Mouse (Mus musculus): ENCODE data around the gene Camk1. TPM values are rescaled to one million over a fixed set of nuclear protein-coding genes. Genes with fewer than 3 reads are reported as not detected.

Camk1 gene
- polyA plus RNA-seq, 1 experiment from 2014 or later: 110 TPM

- Histone ChIP-seq H3K27ac (ENCODE audit: poor library complexity, severe bottlenecking) (peak within 1 kb of the TSS; percentile 94), H3K4me2 (peak within 1 kb of the TSS; percentile 88), H3K4me1 (replicated peaks) (peaks cover 21% of the 10 kb centered on the region), H3K36me3 (peaks cover 57% of the 10 kb centered on the region), H3K27me3 (replicated peaks) (no peaks in the 10 kb centered on the region), H3K9me3 (replicated peaks) (no peaks in the 10 kb centered on the region), H3K4me3 (peak within 1 kb of the TSS; percentile 91), H3K9ac (peak within 1 kb of the TSS; percentile 93)
- peak; percentile 94 for ATAC-seq (ENCODE audit: insufficient number of reproducible peaks, low FRiP score)
- under 1% methylated on average over 61 of the region's 61 CpGs for WGBS
These were observed 34.0 kb upstream of the Camk1 start, which contains the start of the genes Tada3 and Arpc4 for GRCm38 (mm10) chr6:113377496-113378385. Tada3 (minus strand) TSS chr6:113377883. Arpc4 (plus strand) TSS chr6:113378115.

GRCm38 (mm10) chr6:113377172-113377495 is 33.4 kb upstream of the Camk1 start:
- H3K9me3 ChIP-seq (replicated peaks): no peaks in the 10 kb centered on the region
- H3K4me3 ChIP-seq: peak overlapping the region; percentile 91
- H3K4me2 ChIP-seq: peak overlapping the region; percentile 88
- peak overlapping the region; percentile 94 for H3K27ac ChIP-seq (ENCODE audit: poor library complexity, severe bottlenecking)
- H3K4me1 ChIP-seq (replicated peaks): peaks cover 21% of the 10 kb centered on the region
- H3K36me3 ChIP-seq: peaks cover 59% of the 10 kb centered on the region
- peak overlapping the region; percentile 93 for H3K9ac ChIP-seq
- WGBS: 7% methylated on average over 7 of the region's 7 CpGs
- ATAC-seq (ENCODE audit: insufficient number of reproducible peaks, low FRiP score): no peak
- H3K27me3 ChIP-seq (replicated peaks): no peaks in the 10 kb centered on the region

- Histone ChIP-seq H3K27ac (ENCODE audit: poor library complexity, severe bottlenecking) (no peak overlapping the region), H3K9me3 (replicated peaks) (no peaks in the 10 kb centered on the region), H3K4me1 (replicated peaks) (peaks cover 7% of the 10 kb centered on the region), H3K9ac (no peak overlapping the region), H3K4me3 (no peak overlapping the region), H3K4me2 (no peak overlapping the region), H3K36me3 (peaks cover 75% of the 10 kb centered on the region), H3K27me3 (replicated peaks) (no peaks in the 10 kb centered on the region)
- 91% methylated on average over 4 of the region's 4 CpGs for whole genome bisulfite sequencing
- ATAC-seq (ENCODE audit: insufficient number of reproducible peaks, low FRiP score): no peak
These were observed 29.7 kb upstream of the Camk1 start for GRCm38 (mm10) chr6:113373491-113373890.

- Histone ChIP-seq H3K36me3 (peaks cover 87% of the 10 kb centered on the region), H3K4me1 (replicated peaks) (no peaks in the 10 kb centered on the region), H3K9ac (no peak overlapping the region), H3K4me2 (no peak overlapping the region), H3K9me3 (replicated peaks) (no peaks in the 10 kb centered on the region), H3K27ac (ENCODE audit: poor library complexity, severe bottlenecking) (no peak overlapping the region), H3K4me3 (no peak overlapping the region), H3K27me3 (replicated peaks) (no peaks in the 10 kb centered on the region)
- 89% methylated on average over 20 of the region's 20 CpGs for WGBS
- ATAC-seq (ENCODE audit: insufficient number of reproducible peaks, low FRiP score): no peak
These were observed 26.6 kb upstream of the Camk1 start for GRCm38 (mm10) chr6:113370194-113370929.

- Histone ChIP-seq H3K27ac (ENCODE audit: poor library complexity, severe bottlenecking) (no peak overlapping the region), H3K27me3 (replicated peaks) (no peaks in the 10 kb centered on the region), H3K4me2 (no peak overlapping the region), H3K4me3 (no peak overlapping the region), H3K9ac (no peak overlapping the region), H3K9me3 (replicated peaks) (no peaks in the 10 kb centered on the region), H3K36me3 (peaks cover 69% of the 10 kb centered on the region), H3K4me1 (replicated peaks) (no peaks in the 10 kb centered on the region)
- WGBS: 80% methylated on average over 5 of the region's 5 CpGs
- ATAC-seq (ENCODE audit: insufficient number of reproducible peaks, low FRiP score): no peak
These were observed 24.8 kb upstream of the Camk1 start for GRCm38 (mm10) chr6:113368577-113368976.

GRCm38 (mm10) chr6:113368124-113368523 is 24.3 kb upstream of the Camk1 start:
- Histone ChIP-seq H3K9me3 (replicated peaks) (no peaks in the 10 kb centered on the region), H3K27me3 (replicated peaks) (no peaks in the 10 kb centered on the region), H3K4me2 (no peak overlapping the region), H3K27ac (ENCODE audit: poor library complexity, severe bottlenecking) (no peak overlapping the region), H3K4me1 (replicated peaks) (no peaks in the 10 kb centered on the region), H3K4me3 (no peak overlapping the region), H3K36me3 (peaks cover 65% of the 10 kb centered on the region), H3K9ac (no peak overlapping the region)
- ATAC-seq (ENCODE audit: insufficient number of reproducible peaks, low FRiP score): no peak
- 89% methylated on average over 7 of the region's 7 CpGs for WGBS

GRCm38 (mm10) chr6:113367574-113367973 is 23.8 kb upstream of the Camk1 start:
- Histone ChIP-seq H3K27ac (ENCODE audit: poor library complexity, severe bottlenecking) (no peak overlapping the region), H3K4me2 (no peak overlapping the region), H3K27me3 (replicated peaks) (no peaks in the 10 kb centered on the region), H3K9me3 (replicated peaks) (no peaks in the 10 kb centered on the region), H3K4me1 (replicated peaks) (no peaks in the 10 kb centered on the region), H3K36me3 (peaks cover 59% of the 10 kb centered on the region), H3K9ac (no peak overlapping the region), H3K4me3 (no peak overlapping the region)
- ATAC-seq (ENCODE audit: insufficient number of reproducible peaks, low FRiP score): no peak
- WGBS: 94% methylated on average over 1 of the region's 1 CpGs

GRCm38 (mm10) chr6:113366639-113367038 is 22.9 kb upstream of the Camk1 start:
- 88% methylated on average over 6 of the region's 6 CpGs for WGBS
- Histone ChIP-seq H3K4me1 (replicated peaks) (no peaks in the 10 kb centered on the region), H3K9ac (no peak overlapping the region), H3K4me3 (no peak overlapping the region), H3K36me3 (peaks cover 50% of the 10 kb centered on the region), H3K27ac (ENCODE audit: poor library complexity, severe bottlenecking) (no peak overlapping the region), H3K4me2 (no peak overlapping the region), H3K9me3 (replicated peaks) (no peaks in the 10 kb centered on the region), H3K27me3 (replicated peaks) (no peaks in the 10 kb centered on the region)
- ATAC-seq (ENCODE audit: insufficient number of reproducible peaks, low FRiP score): no peak

- H3K27me3 ChIP-seq (replicated peaks): no peaks in the 10 kb centered on the region
- H3K4me2 ChIP-seq: no peak overlapping the region
- H3K4me1 ChIP-seq (replicated peaks): no peaks in the 10 kb centered on the region
- H3K27ac ChIP-seq (ENCODE audit: poor library complexity, severe bottlenecking): no peak overlapping the region
- ATAC-seq (ENCODE audit: insufficient number of reproducible peaks, low FRiP score): no peak
- no peaks in the 10 kb centered on the region for H3K9me3 ChIP-seq (replicated peaks)
- H3K4me3 ChIP-seq: no peak overlapping the region
- H3K9ac ChIP-seq: no peak overlapping the region
- peaks cover 30% of the 10 kb centered on the region for H3K36me3 ChIP-seq
- WGBS: 62% methylated on average over 8 of the region's 8 CpGs
These were observed 20.8 kb upstream of the Camk1 start for GRCm38 (mm10) chr6:113364518-113365135.

- no peak overlapping the region for H3K27ac ChIP-seq (ENCODE audit: poor library complexity, severe bottlenecking)
- no peaks in the 10 kb centered on the region for H3K27me3 ChIP-seq (replicated peaks)
- no peak for ATAC-seq (ENCODE audit: insufficient number of reproducible peaks, low FRiP score)
- no peak overlapping the region for H3K4me2 ChIP-seq
- peaks cover 11% of the 10 kb centered on the region for H3K36me3 ChIP-seq
- no peak overlapping the region for H3K9ac ChIP-seq
- no peaks in the 10 kb centered on the region for H3K9me3 ChIP-seq (replicated peaks)
- no peaks in the 10 kb centered on the region for H3K4me1 ChIP-seq (replicated peaks)
- 84% methylated on average over 1 of the region's 1 CpGs for WGBS
- no peak overlapping the region for H3K4me3 ChIP-seq
These were observed 18.5 kb upstream of the Camk1 start for GRCm38 (mm10) chr6:113362241-113362640.

GRCm38 (mm10) chr6:113361476-113361875 is 17.7 kb upstream of the Camk1 start:
- Histone ChIP-seq H3K4me3 (no peak overlapping the region), H3K4me1 (replicated peaks) (no peaks in the 10 kb centered on the region), H3K36me3 (peaks cover 4% of the 10 kb centered on the region), H3K27ac (ENCODE audit: poor library complexity, severe bottlenecking) (no peak overlapping the region), H3K9ac (no peak overlapping the region), H3K9me3 (replicated peaks) (no peaks in the 10 kb centered on the region), H3K4me2 (no peak overlapping the region), H3K27me3 (replicated peaks) (no peaks in the 10 kb centered on the region)
- ATAC-seq (ENCODE audit: insufficient number of reproducible peaks, low FRiP score): no peak
- 67% methylated on average over 4 of the region's 4 CpGs for WGBS

Measured in heart, embryonic 12.5 days (tissue).